Mouse (Mus musculus): ENCODE measurements at regions not wholly inside any gene's neighbourhood (a gene's known extent, or its start where the extent isn't known, plus 50 kb on each side); places are given as distances from the start of the nearest gene placed in this dataset.

- Histone ChIP-seq H3K9me3 (replicated peaks) (no peaks in the 10 kb centered on the region), H3K9ac (no peak overlapping the region), H3K4me2 (no peak overlapping the region), H3K27me3 (replicated peaks) (no peaks in the 10 kb centered on the region), H3K4me3 (no peak overlapping the region), H3K4me1 (replicated peaks) (peaks cover 3% of the 10 kb centered on the region; the same call in 1 of the 2 replicates), H3K36me3 (no peaks in the 10 kb centered on the region), H3K27ac (ENCODE audit: poor library complexity, severe bottlenecking) (no peak overlapping the region)
- WGBS, result 83% methylated on average over 3 of the region's 3 CpGs
- no peak for ATAC-seq (ENCODE audit: insufficient number of reproducible peaks, low FRiP score)
These were observed 220.9 kb upstream of the Cxxc4 start for GRCm38 (mm10) chr3:134015412-134015811.

DNA sequence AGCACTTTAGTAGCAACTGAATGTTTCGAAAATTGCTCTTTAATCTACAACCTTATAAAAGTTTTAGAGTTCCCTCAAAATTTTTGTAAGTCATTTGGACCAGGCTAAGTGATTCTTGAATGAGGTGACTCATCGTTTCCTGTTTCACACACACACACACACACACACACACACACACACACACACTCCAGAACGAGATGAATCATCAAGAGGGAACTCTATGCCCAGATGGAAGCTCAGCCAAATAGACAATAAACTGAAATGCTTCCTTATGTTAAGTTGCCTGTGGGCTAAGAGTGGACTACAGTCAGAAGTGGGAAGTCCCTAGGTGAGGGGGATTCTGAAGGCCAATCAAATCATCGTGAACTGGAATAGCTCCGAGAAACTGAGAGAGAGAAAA lies 202.4 kb upstream of the Cxxc4 start:
- Histone ChIP-seq H3K36me3 (no peaks in the 10 kb centered on the region), H3K9me3 (replicated peaks) (no peaks in the 10 kb centered on the region), H3K27ac (ENCODE audit: poor library complexity, severe bottlenecking) (no peak overlapping the region), H3K9ac (no peak overlapping the region), H3K4me2 (no peak overlapping the region), H3K4me3 (no peak overlapping the region), H3K27me3 (replicated peaks) (no peaks in the 10 kb centered on the region), H3K4me1 (replicated peaks) (no peaks in the 10 kb centered on the region)
- WGBS, result 72% methylated on average over 5 of the region's 5 CpGs
- ATAC-seq (ENCODE audit: insufficient number of reproducible peaks, low FRiP score), result no peak

DNA sequence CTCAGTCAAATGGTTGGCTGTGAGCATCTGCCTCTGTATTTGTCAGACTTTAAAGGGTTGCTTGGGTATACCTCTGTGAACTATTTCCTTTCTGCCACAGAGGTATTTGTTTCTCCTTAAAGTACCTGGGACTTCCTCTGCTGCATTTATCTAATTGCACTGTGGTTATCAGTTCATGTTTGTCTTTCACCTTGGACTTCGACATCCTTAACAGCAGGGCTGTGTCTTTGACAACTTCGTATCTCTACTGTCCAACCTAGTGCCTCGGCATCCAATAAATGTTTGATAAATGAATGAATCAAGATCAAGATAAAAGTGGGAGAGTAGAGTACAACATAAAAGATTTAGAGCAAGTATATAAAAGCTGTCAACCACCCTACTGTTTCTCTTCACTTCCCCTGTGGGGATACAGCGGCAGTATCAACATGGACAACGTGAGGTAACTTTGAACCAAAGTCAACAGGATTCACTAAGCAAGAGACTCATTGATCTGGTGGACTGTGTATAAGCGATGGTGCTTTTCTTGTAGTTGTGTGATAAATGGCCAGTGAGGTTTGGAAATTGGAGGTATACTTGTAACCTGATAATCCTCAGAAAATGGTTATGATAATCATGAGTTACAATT lies 199.9 kb upstream of the Cxxc4 start:
- Histone ChIP-seq H3K4me3 (no peak overlapping the region), H3K27ac (ENCODE audit: poor library complexity, severe bottlenecking) (no peak overlapping the region), H3K36me3 (no peaks in the 10 kb centered on the region), H3K9ac (no peak overlapping the region), H3K9me3 (replicated peaks) (no peaks in the 10 kb centered on the region), H3K27me3 (replicated peaks) (no peaks in the 10 kb centered on the region), H3K4me2 (no peak overlapping the region), H3K4me1 (replicated peaks) (no peaks in the 10 kb centered on the region)
- WGBS, result 80% methylated on average over 6 of the region's 6 CpGs
- ATAC-seq (ENCODE audit: insufficient number of reproducible peaks, low FRiP score), result no peak

DNA sequence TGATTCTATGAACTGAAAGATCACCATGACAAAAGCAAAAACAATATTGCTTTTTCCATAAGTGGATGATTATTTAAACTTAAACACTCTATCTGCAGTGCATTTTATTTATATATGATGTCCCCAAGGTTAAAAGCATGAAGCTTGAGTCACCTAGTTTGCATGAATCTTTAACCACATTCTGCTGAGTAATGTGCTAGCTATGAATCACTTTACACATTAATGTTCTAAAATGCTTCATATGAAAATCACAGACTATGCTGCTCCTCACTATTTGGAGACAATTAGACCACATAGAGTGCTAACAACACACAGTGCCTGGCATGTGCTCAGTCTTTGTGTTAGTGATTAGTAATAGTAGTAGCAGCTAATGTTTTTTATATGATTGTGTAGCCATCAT lies 185.6 kb upstream of the Cxxc4 start:
- Histone ChIP-seq H3K9me3 (replicated peaks) (no peaks in the 10 kb centered on the region), H3K36me3 (no peaks in the 10 kb centered on the region), H3K9ac (no peak overlapping the region), H3K4me3 (no peak overlapping the region), H3K27me3 (replicated peaks) (no peaks in the 10 kb centered on the region), H3K4me2 (no peak overlapping the region), H3K27ac (ENCODE audit: poor library complexity, severe bottlenecking) (no peak overlapping the region), H3K4me1 (replicated peaks) (no peaks in the 10 kb centered on the region)
- ATAC-seq (ENCODE audit: insufficient number of reproducible peaks, low FRiP score), result no peak

DNA sequence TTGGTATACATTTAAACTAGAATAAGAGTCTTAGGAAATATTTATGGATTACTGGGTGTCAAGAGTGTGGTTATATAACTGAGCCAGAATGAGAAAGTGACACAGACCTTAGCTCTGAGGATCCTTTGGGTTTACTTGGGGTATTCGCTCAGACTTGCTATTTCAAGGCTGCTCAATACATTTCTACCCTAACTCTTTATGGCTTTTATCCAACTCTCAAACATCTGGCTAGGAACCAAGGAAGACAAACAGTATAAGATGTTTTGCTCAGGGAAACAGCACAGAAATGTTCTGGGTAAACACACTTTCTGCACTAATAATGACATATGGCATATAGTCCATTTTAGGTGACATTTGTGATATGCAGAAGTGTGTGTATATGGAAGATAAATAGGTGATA lies 153.8 kb upstream of the Cxxc4 start:
- Histone ChIP-seq H3K9ac (no peak overlapping the region), H3K36me3 (no peaks in the 10 kb centered on the region), H3K27ac (ENCODE audit: poor library complexity, severe bottlenecking) (no peak overlapping the region), H3K4me3 (no peak overlapping the region), H3K4me1 (replicated peaks) (no peaks in the 10 kb centered on the region), H3K27me3 (replicated peaks) (no peaks in the 10 kb centered on the region), H3K4me2 (no peak overlapping the region), H3K9me3 (replicated peaks) (0 out of 2 replicates have a peak, but pooled peaks cover 4% of the 10 kb centered on the region)
- 60% methylated on average over 1 of the region's 1 CpGs for WGBS
- ATAC-seq (ENCODE audit: insufficient number of reproducible peaks, low FRiP score), result no peak

DNA sequence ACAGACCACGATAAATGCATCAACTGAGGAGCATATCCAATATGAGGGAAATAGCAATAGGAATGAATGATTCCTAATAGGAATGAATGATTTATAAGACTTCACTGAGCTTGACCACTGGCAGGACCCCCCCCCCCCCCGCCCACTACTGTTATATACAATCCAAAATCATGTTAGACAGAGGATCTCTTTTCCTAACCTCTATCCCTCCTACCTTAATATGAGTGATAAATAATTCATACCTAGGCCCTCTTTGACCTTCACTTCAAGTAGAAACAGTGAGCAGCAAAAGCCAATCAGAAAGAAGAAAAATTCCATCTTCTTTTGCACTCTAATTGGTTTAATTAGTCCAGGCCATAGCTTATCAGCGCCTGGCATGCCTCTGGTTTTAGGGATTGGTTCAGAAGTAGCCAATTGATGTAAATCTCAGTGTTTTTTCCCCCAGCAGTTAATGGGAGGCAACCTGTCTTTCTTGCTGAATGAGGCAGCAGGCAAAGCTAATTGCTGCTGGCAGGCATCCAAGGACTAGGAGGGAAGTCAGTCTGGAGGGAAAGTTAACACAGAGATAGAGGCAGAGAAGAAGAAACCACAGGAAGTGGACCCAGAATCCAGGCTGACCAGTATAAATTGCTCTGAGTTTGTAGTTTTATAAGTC lies 136.7 kb upstream of the Cxxc4 start:
- no peaks in the 10 kb centered on the region for H3K9me3 ChIP-seq (replicated peaks)
- H3K4me2 ChIP-seq, result no peak overlapping the region
- H3K27ac ChIP-seq (ENCODE audit: poor library complexity, severe bottlenecking), result no peak overlapping the region
- ATAC-seq (ENCODE audit: insufficient number of reproducible peaks, low FRiP score), result no peak
- no peaks in the 10 kb centered on the region for H3K27me3 ChIP-seq (replicated peaks)
- H3K36me3 ChIP-seq, result no peaks in the 10 kb centered on the region
- 71% methylated on average over 3 of the region's 3 CpGs for WGBS
- no peak overlapping the region for H3K9ac ChIP-seq
- H3K4me1 ChIP-seq (replicated peaks), result peaks cover 15% of the 10 kb centered on the region
- no peak overlapping the region for H3K4me3 ChIP-seq

DNA sequence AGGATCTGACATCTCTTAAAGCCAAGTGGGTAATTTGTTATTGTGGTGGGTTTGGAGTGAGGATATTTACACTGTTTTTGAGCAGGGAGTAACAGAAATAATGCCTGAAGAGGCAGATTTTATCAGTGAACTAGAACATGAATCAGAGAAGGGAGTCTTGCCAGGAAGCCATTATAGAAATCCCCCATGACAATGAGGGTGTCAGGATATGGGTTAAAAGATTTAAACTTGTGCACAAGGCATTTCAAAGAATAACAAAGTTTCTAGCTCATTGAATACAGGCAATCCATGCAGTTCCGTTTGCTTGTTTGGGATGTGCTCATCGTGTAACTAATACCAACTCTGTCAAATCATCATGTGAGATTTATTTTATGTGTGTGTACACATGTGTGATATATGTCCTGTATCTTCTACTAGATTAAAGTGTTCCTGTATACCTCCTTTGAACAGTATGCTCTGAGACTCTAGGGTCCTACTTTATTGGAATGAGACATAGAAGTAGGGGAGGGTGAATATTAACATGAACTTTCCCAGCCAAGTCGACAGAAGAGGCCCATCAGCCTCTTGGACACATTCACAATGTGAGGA lies 134.0 kb upstream of the Cxxc4 start:
- no peaks in the 10 kb centered on the region for H3K27me3 ChIP-seq (replicated peaks)
- H3K9me3 ChIP-seq (replicated peaks), result no peaks in the 10 kb centered on the region
- H3K4me2 ChIP-seq, result no peak overlapping the region
- ATAC-seq (ENCODE audit: insufficient number of reproducible peaks, low FRiP score), result no peak
- no peak overlapping the region for H3K27ac ChIP-seq (ENCODE audit: poor library complexity, severe bottlenecking)
- H3K4me3 ChIP-seq, result no peak overlapping the region
- peaks cover 9% of the 10 kb centered on the region for H3K4me1 ChIP-seq (replicated peaks)
- H3K36me3 ChIP-seq, result no peaks in the 10 kb centered on the region
- no peak overlapping the region for H3K9ac ChIP-seq
- 70% methylated on average over 3 of the region's 3 CpGs for WGBS

GRCm38 (mm10) chr3:134104625-134105024 lies 131.7 kb upstream of the Cxxc4 start:
- Histone ChIP-seq H3K4me1 (replicated peaks) (peaks cover 6% of the 10 kb centered on the region), H3K9me3 (replicated peaks) (no peaks in the 10 kb centered on the region), H3K36me3 (no peaks in the 10 kb centered on the region), H3K27ac (ENCODE audit: poor library complexity, severe bottlenecking) (no peak overlapping the region), H3K4me3 (no peak overlapping the region), H3K9ac (no peak overlapping the region), H3K27me3 (replicated peaks) (no peaks in the 10 kb centered on the region), H3K4me2 (no peak overlapping the region)
- WGBS, result 76% methylated on average over 1 of the region's 1 CpGs
- ATAC-seq (ENCODE audit: insufficient number of reproducible peaks, low FRiP score), result no peak

DNA sequence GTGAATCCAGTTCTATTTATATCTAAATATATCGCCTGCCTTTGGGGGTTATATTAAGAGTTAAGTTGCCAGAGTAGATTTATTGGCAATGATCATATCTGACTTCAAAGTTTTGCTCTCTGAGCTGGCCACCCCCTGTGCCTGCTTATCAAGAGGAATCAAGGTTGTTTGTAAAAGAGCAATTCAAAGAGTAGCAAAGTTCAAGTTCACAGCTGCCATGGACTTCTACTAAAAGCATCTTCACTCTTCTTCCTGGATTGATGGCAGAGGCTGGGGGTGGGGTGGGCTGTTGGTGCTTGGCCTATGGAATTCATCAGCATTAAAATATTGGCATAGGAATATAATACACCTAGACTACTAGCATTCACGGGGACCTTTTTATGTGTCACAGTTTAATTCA lies 131.2 kb upstream of the Cxxc4 start:
- no peak for ATAC-seq (ENCODE audit: insufficient number of reproducible peaks, low FRiP score)
- 90% methylated on average over 2 of the region's 2 CpGs for WGBS
- no peak overlapping the region for H3K9ac ChIP-seq

GRCm38 (mm10) chr3:134105567-134105966 lies 130.7 kb upstream of the Cxxc4 start:
- no peaks in the 10 kb centered on the region for H3K9me3 ChIP-seq (replicated peaks)
- H3K27me3 ChIP-seq (replicated peaks), result no peaks in the 10 kb centered on the region
- H3K4me3 ChIP-seq, result no peak overlapping the region
- no peak overlapping the region for H3K9ac ChIP-seq
- H3K4me1 ChIP-seq (replicated peaks), result no peaks in the 10 kb centered on the region
- ATAC-seq (ENCODE audit: insufficient number of reproducible peaks, low FRiP score), result no peak
- H3K36me3 ChIP-seq, result no peaks in the 10 kb centered on the region
- no peak overlapping the region for H3K4me2 ChIP-seq
- 68% methylated on average over 3 of the region's 3 CpGs for WGBS
- H3K27ac ChIP-seq (ENCODE audit: poor library complexity, severe bottlenecking), result no peak overlapping the region

More for the DNA sequence above, 131.2 kb upstream of the Cxxc4 start:
- Histone ChIP-seq H3K9me3 (replicated peaks) (no peaks in the 10 kb centered on the region), H3K4me1 (replicated peaks) (peaks cover 2% of the 10 kb centered on the region; the same call in 1 of the 2 replicates), H3K36me3 (no peaks in the 10 kb centered on the region), H3K27ac (ENCODE audit: poor library complexity, severe bottlenecking) (no peak overlapping the region), H3K4me3 (no peak overlapping the region), H3K27me3 (replicated peaks) (no peaks in the 10 kb centered on the region), H3K4me2 (no peak overlapping the region)

DNA sequence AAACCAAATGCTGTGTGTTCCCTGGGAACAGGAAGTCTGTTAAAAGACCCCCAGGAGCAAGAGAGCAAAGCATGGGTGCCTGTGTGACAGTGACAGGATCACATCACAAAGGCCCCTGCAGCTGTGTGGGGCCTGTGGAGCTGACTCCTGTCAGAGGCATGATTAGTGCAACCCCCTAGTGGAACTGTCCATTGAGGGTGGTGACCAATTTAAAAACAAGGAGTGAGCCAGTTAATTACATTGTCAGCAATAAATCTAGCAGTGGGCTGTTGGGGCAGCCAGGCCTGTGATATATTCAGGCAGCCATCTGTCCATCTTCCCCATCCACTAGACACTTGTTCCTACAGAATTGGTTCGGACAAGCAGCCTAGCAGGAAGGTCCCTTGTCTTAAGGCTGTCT lies 121.8 kb upstream of the Cxxc4 start:
- Histone ChIP-seq H3K4me2 (no peak overlapping the region), H3K4me3 (no peak overlapping the region), H3K27ac (ENCODE audit: poor library complexity, severe bottlenecking) (no peak overlapping the region), H3K36me3 (no peaks in the 10 kb centered on the region), H3K9me3 (replicated peaks) (no peaks in the 10 kb centered on the region), H3K9ac (no peak overlapping the region), H3K27me3 (replicated peaks) (no peaks in the 10 kb centered on the region), H3K4me1 (replicated peaks) (no peaks in the 10 kb centered on the region)
- no peak for ATAC-seq (ENCODE audit: insufficient number of reproducible peaks, low FRiP score)
- 70% methylated on average over 1 of the region's 1 CpGs for WGBS

Data from heart, embryonic 12.5 days (tissue).